ENCODE assay signal across 8 mouse cellular contexts in genomic region chr1:161249442-161249841, GRCm38 (mm10). TPM values are rescaled to one million over a fixed set of nuclear protein-coding genes. Genes with fewer than 3 reads are reported as not detected.
DNase-seq lines count a peak whose midpoint lies in the region; ATAC-seq and TF ChIP-seq lines count a peak whose summit lies in the region.

No protein-coding gene starts in this region.

- peak overlapping the region; percentile 75 for H3K4me2 ChIP-seq in lung, embryonic 16.5 days (ENCODE audit: low read depth, low read length)
- H3K4me2 ChIP-seq in forebrain, postnatal 0 days (ENCODE audit: low read depth) = peak overlapping the region; percentile 79

- ATAC-seq in lung, embryonic 16.5 days (ENCODE audit: low read depth) = peak; percentile 36
- no peak for ATAC-seq in forebrain, postnatal 0 days
- ATAC-seq in monocyte, adult 5-6 weeks (replicated peaks; ENCODE audit: insufficient number of reproducible peaks, low FRiP score, low TSS enrichment, poor library complexity, severe bottlenecking) = no peak

- TF ChIP-seq CTCF in forebrain, postnatal 0 days (IDR thresholded peaks at IDR 0.05; ENCODE audit: low read depth) = no peak

- H3K9me3 ChIP-seq in lung, embryonic 16.5 days (ENCODE audit: control insufficient read depth, low read length) = no peaks in the 10 kb centered on the region
- no peaks in the 10 kb centered on the region for H3K9me3 ChIP-seq in forebrain, postnatal 0 days (ENCODE audit: low read length)

- no peak for DNase-seq in lung, adult 18-20 months
- no peak for DNase-seq in forebrain, postnatal 0 days
- DNase-seq in kidney, postnatal 36 days = peak; percentile 45 to 69
- DNase-seq in neural tube, embryonic 10.5 days (ENCODE audit: extremely low spot score, low spot score) = peak; percentile 20
- no peak for DNase-seq in adrenal gland, adult 18-20 months (ENCODE audit: low spot score in 2 of 2)
- DNase-seq in gastrocnemius, postnatal 14 days = no peak

- peak overlapping the region; percentile 79 for H3K27ac ChIP-seq in lung, embryonic 16.5 days (ENCODE audit: low read length)
- H3K27ac ChIP-seq in forebrain, postnatal 0 days (ENCODE audit: low read depth, low read length) = no peak overlapping the region

- intact Hi-C loops in gastrocnemius, postnatal 14 days (cut with DNase I; ENCODE audit: low total_unique reads) = no loop called here

- 6% methylated on average over 6 of the region's 6 CpGs for WGBS in lung, embryonic 16.5 days
- 46% methylated on average over 6 of the region's 6 CpGs for WGBS in forebrain, postnatal 0 days

- peak overlapping the region; percentile 95 for H3K9ac ChIP-seq in lung, embryonic 16.5 days (ENCODE audit: low read length)
- H3K9ac ChIP-seq in forebrain, postnatal 0 days = peak overlapping the region; percentile 72

- H3K27me3 ChIP-seq in lung, embryonic 16.5 days (ENCODE audit: control insufficient read depth, insufficient read depth, low read depth, low read length) = no peaks in the 10 kb centered on the region
- no peaks in the 10 kb centered on the region for H3K27me3 ChIP-seq in forebrain, postnatal 0 days (ENCODE audit: insufficient read depth, low read length)

- peak overlapping the region; percentile 86 for H3K4me3 ChIP-seq in lung, embryonic 16.5 days (ENCODE audit: low read length)
- H3K4me3 ChIP-seq in forebrain, postnatal 0 days (ENCODE audit: low read depth, low read length) = peak overlapping the region; percentile 64

- peaks cover 5% of the 10 kb centered on the region; the same call in 1 of the 2 replicates for H3K36me3 ChIP-seq in lung, embryonic 16.5 days (ENCODE audit: control insufficient read depth, insufficient read depth, low read length)
- peaks cover 9% of the 10 kb centered on the region; the same call in 1 of the 2 replicates for H3K36me3 ChIP-seq in forebrain, postnatal 0 days (ENCODE audit: insufficient read depth)

- peaks cover 21% of the 10 kb centered on the region for H3K4me1 ChIP-seq in lung, embryonic 16.5 days (replicated peaks; ENCODE audit: control insufficient read depth, insufficient read depth, low read length)
- peaks cover 12% of the 10 kb centered on the region; the same call in 1 of the 2 replicates for H3K4me1 ChIP-seq in forebrain, postnatal 0 days (ENCODE audit: insufficient read depth)

RNA-seq across cellular contexts. Expression of gene Prdx6, which starts 1.6 kb away (rescaled TPM):
- 458 and 477 TPM in 2 replicates for polyA plus RNA-seq in lung, embryonic 16.5 days (2015; fragmentation: Nextera tagmentation; extraction: Ambion mirVana)
- 102 and 126 TPM in 2 replicates for total RNA-seq in forebrain, postnatal 0 days (2014; rRNA removed)
- 203 and 234 TPM in 2 replicates for polyA plus RNA-seq in forebrain, postnatal 0 days (2015; fragmentation: Nextera tagmentation; extraction: Ambion mirVana)
- total RNA-seq in adrenal gland, adult 18-20 months (2021) = 100 to 1,000 TPM; 307 to 605 TPM
- 147 to 194 TPM (median 189 TPM) in 3 replicates for total RNA-seq in monocyte, adult 5-6 weeks (2017)
- 10 to 100 TPM; 70.1 to 78.6 TPM for total RNA-seq in gastrocnemius, postnatal 14 days (2021)

Comparison
In these comparisons a context has a peak if more than half of its experiments do, and no peak if none do; other contexts are left out.
1. DNase-seq: peak in kidney, postnatal 36 days (2 of 2) and neural tube, embryonic 10.5 days (single experiment); none in lung, adult 18-20 months (0 of 2), forebrain, postnatal 0 days (single experiment), adrenal gland, adult 18-20 months (0 of 2) and gastrocnemius, postnatal 14 days (single experiment).